Mouse (Mus musculus): Measurements from ENCODE around the gene Tmem200b. TPM values are rescaled to one million over a fixed set of nuclear protein-coding genes. Genes with fewer than 3 reads are reported as not detected.

The Tmem200b gene
- polyA plus RNA-seq, 1 experiment, result 13.3 TPM

- Histone ChIP-seq H3K27ac (ENCODE audit: control insufficient read depth, insufficient read depth, low read depth, low read length) (no peak overlapping the region), H3K4me1 (ENCODE audit: control insufficient read depth, insufficient read depth, low read length) (peaks cover 24% of the 10 kb centered on the region), H3K4me3 (ENCODE audit: control insufficient read depth, low read depth, low read length) (no peak overlapping the region), H3K36me3 (ENCODE audit: control insufficient read depth, insufficient read depth, low read length) (no peaks in the 10 kb centered on the region), H3K27me3 (ENCODE audit: control insufficient read depth, insufficient read depth, low read length) (no peaks in the 10 kb centered on the region)
- peak; percentile 47; the same call in 1 of the 2 replicates for TF ChIP-seq CTCF (IDR thresholded peaks at IDR 0.05; ENCODE audit: control insufficient read depth, insufficient read depth, insufficient replicate concordance, low read depth, low read length)
- no peak for TF ChIP-seq POLR2A (IDR thresholded peaks at IDR 0.05; ENCODE audit: control insufficient read depth, low read depth, low read length)
Measured at GRCm38 (mm10) chr4:131907912-131908311, 13.7 kb upstream of the Tmem200b start.

- Histone ChIP-seq H3K4me1 (ENCODE audit: control insufficient read depth, insufficient read depth, low read length) (peaks cover 38% of the 10 kb centered on the region), H3K4me3 (ENCODE audit: control insufficient read depth, low read depth, low read length) (peak overlapping the region; percentile 82), H3K27me3 (ENCODE audit: control insufficient read depth, insufficient read depth, low read length) (no peaks in the 10 kb centered on the region), H3K36me3 (ENCODE audit: control insufficient read depth, insufficient read depth, low read length) (no peaks in the 10 kb centered on the region), H3K27ac (ENCODE audit: control insufficient read depth, insufficient read depth, low read depth, low read length) (no peak overlapping the region)
- peak; percentile 64; the same call in 1 of the 2 replicates for TF ChIP-seq POLR2A (IDR thresholded peaks at IDR 0.05; ENCODE audit: control insufficient read depth, low read depth, low read length)
- no peak for TF ChIP-seq CTCF (IDR thresholded peaks at IDR 0.05; ENCODE audit: control insufficient read depth, insufficient read depth, insufficient replicate concordance, low read depth, low read length)
Measured at GRCm38 (mm10) chr4:131910237-131910994, 11.2 kb upstream of the Tmem200b start.

DNA sequence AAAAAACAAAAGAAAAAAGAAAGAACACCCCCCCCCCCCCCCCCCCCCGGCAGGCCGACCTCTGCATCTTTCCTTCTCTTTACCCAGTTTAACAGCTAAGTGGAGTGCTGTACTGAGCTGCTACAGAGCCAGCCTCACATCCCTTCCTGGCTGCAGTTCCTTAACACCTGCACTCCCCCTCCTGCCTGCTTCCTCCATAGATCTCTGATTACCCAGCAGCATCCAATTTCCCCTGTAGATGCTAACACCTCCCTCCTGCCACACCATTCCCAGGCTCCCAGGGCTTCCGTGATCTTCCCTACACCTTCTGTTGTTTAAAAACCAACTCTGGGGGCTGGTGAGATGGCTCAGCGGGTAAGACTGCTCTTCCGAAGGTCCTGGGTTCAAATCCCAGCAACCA lies 10.1 kb upstream of the Tmem200b start:
- Histone ChIP-seq H3K27me3 (ENCODE audit: control insufficient read depth, insufficient read depth, low read length) (no peaks in the 10 kb centered on the region), H3K4me1 (ENCODE audit: control insufficient read depth, insufficient read depth, low read length) (peaks cover 49% of the 10 kb centered on the region), H3K4me3 (ENCODE audit: control insufficient read depth, low read depth, low read length) (peak overlapping the region; percentile 50), H3K36me3 (ENCODE audit: control insufficient read depth, insufficient read depth, low read length) (no peaks in the 10 kb centered on the region), H3K27ac (ENCODE audit: control insufficient read depth, insufficient read depth, low read depth, low read length) (no peak overlapping the region)
- TF ChIP-seq CTCF (IDR thresholded peaks at IDR 0.05; ENCODE audit: control insufficient read depth, insufficient read depth, insufficient replicate concordance, low read depth, low read length), result no peak
- TF ChIP-seq POLR2A (IDR thresholded peaks at IDR 0.05; ENCODE audit: control insufficient read depth, low read depth, low read length), result no peak

DNA sequence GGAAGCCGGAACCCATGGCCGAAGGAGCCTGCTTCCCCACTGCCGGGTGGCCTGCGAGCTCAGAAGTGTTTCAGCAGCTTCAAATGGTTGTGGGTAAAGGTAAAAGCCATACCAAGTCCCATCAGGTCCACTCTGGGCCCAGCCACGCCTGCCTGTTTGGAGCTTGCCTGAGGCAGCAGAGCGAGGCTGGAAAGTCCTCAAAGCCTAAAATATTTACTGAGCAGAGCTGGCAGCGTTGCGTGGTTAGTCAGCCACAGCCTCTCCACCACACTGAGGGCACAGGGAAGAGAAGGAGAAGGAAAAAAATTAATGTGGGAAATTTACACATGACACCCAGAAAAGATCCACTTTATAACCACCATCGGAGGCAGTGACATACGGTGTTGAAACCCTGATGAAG lies 8.0 kb upstream of the Tmem200b start:
- H3K4me1 ChIP-seq (ENCODE audit: control insufficient read depth, insufficient read depth, low read length), result peaks cover 53% of the 10 kb centered on the region
- H3K27me3 ChIP-seq (ENCODE audit: control insufficient read depth, insufficient read depth, low read length), result no peaks in the 10 kb centered on the region
- no peaks in the 10 kb centered on the region for H3K36me3 ChIP-seq (ENCODE audit: control insufficient read depth, insufficient read depth, low read length)
- no peak overlapping the region for H3K4me3 ChIP-seq (ENCODE audit: control insufficient read depth, low read depth, low read length)
- H3K27ac ChIP-seq (ENCODE audit: control insufficient read depth, insufficient read depth, low read depth, low read length), result no peak overlapping the region
- TF ChIP-seq POLR2A (IDR thresholded peaks at IDR 0.05; ENCODE audit: control insufficient read depth, low read depth, low read length), result no peak
- no peak for TF ChIP-seq CTCF (IDR thresholded peaks at IDR 0.05; ENCODE audit: control insufficient read depth, insufficient read depth, insufficient replicate concordance, low read depth, low read length)

DNA sequence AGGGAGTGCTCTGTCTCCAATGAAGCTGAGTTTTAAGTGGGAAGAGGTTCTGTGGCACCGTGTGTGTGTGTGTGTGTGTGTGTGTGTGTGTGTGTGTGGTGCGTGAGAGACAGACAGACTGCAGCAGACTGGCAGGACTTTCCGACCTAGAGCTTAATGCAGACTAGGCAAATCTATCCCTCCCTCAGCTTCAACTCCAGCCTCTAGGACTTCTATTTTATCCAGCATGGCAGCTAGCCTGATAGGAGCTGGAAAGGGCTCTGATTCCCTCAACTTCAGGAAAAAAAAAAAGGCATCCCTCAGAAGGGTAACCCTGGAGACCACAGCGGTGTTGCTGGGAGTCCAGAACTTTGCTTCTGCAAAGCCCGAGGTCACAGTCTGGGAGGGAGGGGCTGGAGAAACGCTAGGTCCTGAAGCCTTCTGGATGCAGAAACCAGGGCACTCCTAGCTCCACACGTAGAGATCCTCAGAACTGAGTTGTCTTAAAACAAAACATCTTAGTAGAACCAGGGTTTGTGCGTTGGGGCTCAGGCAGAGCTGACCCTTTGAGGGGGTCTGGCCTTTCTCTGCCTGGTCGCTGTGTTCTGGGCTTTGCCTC lies 7.4 kb upstream of the Tmem200b start:
- H3K4me1 ChIP-seq (ENCODE audit: control insufficient read depth, insufficient read depth, low read length), result peaks cover 49% of the 10 kb centered on the region
- H3K36me3 ChIP-seq (ENCODE audit: control insufficient read depth, insufficient read depth, low read length), result no peaks in the 10 kb centered on the region
- no peak overlapping the region for H3K4me3 ChIP-seq (ENCODE audit: control insufficient read depth, low read depth, low read length)
- no peak overlapping the region for H3K27ac ChIP-seq (ENCODE audit: control insufficient read depth, insufficient read depth, low read depth, low read length)
- H3K27me3 ChIP-seq (ENCODE audit: control insufficient read depth, insufficient read depth, low read length), result no peaks in the 10 kb centered on the region
- TF ChIP-seq POLR2A (IDR thresholded peaks at IDR 0.05; ENCODE audit: control insufficient read depth, low read depth, low read length), result no peak
- TF ChIP-seq CTCF (IDR thresholded peaks at IDR 0.05; ENCODE audit: control insufficient read depth, insufficient read depth, insufficient replicate concordance, low read depth, low read length), result no peak

GRCm38 (mm10) chr4:131914891-131915469 lies 6.6 kb upstream of the Tmem200b start:
- Histone ChIP-seq H3K36me3 (ENCODE audit: control insufficient read depth, insufficient read depth, low read length) (no peaks in the 10 kb centered on the region), H3K4me1 (ENCODE audit: control insufficient read depth, insufficient read depth, low read length) (peaks cover 43% of the 10 kb centered on the region), H3K27ac (ENCODE audit: control insufficient read depth, insufficient read depth, low read depth, low read length) (no peak overlapping the region), H3K27me3 (ENCODE audit: control insufficient read depth, insufficient read depth, low read length) (no peaks in the 10 kb centered on the region), H3K4me3 (ENCODE audit: control insufficient read depth, low read depth, low read length) (peak overlapping the region; percentile 30)
- TF ChIP-seq CTCF (IDR thresholded peaks at IDR 0.05; ENCODE audit: control insufficient read depth, insufficient read depth, insufficient replicate concordance, low read depth, low read length), result no peak
- no peak for TF ChIP-seq POLR2A (IDR thresholded peaks at IDR 0.05; ENCODE audit: control insufficient read depth, low read depth, low read length)

GRCm38 (mm10) chr4:131915821-131916328 lies 5.7 kb upstream of the Tmem200b start:
- no peak for TF ChIP-seq POLR2A (IDR thresholded peaks at IDR 0.05; ENCODE audit: control insufficient read depth, low read depth, low read length)
- no peak for TF ChIP-seq CTCF (IDR thresholded peaks at IDR 0.05; ENCODE audit: control insufficient read depth, insufficient read depth, insufficient replicate concordance, low read depth, low read length)
- Histone ChIP-seq H3K36me3 (ENCODE audit: control insufficient read depth, insufficient read depth, low read length) (no peaks in the 10 kb centered on the region), H3K4me3 (ENCODE audit: control insufficient read depth, low read depth, low read length) (peak overlapping the region; percentile 64), H3K27ac (ENCODE audit: control insufficient read depth, insufficient read depth, low read depth, low read length) (peak overlapping the region; percentile 34), H3K4me1 (ENCODE audit: control insufficient read depth, insufficient read depth, low read length) (peaks cover 44% of the 10 kb centered on the region), H3K27me3 (ENCODE audit: control insufficient read depth, insufficient read depth, low read length) (no peaks in the 10 kb centered on the region)
